Mouse (Mus musculus): ENCODE measurements around the gene Klhl2. TPM values are rescaled to one million over a fixed set of nuclear protein-coding genes. Genes with fewer than 3 reads are reported as not detected.

The Klhl2 gene
- polyA plus RNA-seq, 1 experiment from 2014 or later: 33.8 TPM

DNA sequence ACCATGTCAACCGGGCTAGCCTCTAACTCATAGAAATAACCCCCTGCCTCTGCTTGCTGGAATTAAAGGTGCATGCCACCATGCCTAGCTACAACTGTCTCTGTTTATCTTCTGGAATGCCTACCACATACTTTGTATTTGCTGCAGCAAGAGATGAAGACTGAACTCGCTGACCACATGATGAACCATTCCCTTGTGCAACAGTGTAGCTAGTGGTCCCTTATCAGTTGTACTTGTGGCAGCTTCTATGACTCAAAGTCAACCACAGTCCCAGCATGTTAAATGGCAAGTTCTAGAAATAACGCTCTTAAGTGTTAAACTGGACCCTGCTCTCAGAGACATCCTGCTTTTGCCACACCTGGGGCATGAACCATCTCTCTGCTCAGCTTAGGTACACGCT lies 28.9 kb downstream of the Klhl2 start:
- Histone ChIP-seq H3K4me1 (replicated peaks; ENCODE audit: control insufficient read depth, insufficient read depth, low read length) (no peaks in the 10 kb centered on the region), H3K27me3 (ENCODE audit: control insufficient read depth, insufficient read depth, low read length) (no peaks in the 10 kb centered on the region), H3K9ac (no peak overlapping the region), H3K4me2 (replicated peaks) (no peak overlapping the region), H3K36me3 (replicated peaks; ENCODE audit: control insufficient read depth, insufficient read depth) (peaks cover 21% of the 10 kb centered on the region), H3K9me3 (ENCODE audit: control insufficient read depth, low read length) (no peaks in the 10 kb centered on the region), H3K27ac (no peak overlapping the region), H3K4me3 (replicated peaks; ENCODE audit: low read length) (no peak overlapping the region)
- DNase-seq (ENCODE audit: low spot score) (no peak), ATAC-seq (ENCODE audit: low FRiP score) (no peak)
- WGBS: over 99% methylated on average over 4 of the region's 4 CpGs

DNA sequence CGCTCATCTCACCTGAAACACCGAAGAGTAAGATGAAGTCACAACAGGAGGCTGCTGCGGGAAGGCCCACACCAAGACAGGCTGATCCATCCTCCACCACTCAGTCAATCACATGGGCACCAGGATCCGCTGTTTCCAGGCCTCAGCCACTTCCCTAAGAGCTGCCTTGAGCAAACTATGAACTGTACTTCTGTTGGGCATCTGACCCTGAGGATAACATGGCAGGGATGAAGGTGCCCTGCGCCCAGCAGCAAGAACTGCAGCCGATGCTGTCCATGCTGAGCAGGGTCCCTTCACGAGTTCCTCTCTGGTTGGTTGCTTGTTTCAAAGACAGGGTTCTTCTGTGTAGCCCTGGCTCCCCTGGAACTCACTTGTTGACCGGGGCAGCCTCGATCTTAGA lies 38.0 kb downstream of the Klhl2 start:
- WGBS: 98% methylated on average over 9 of the region's 9 CpGs
- no peak overlapping the region for H3K4me3 ChIP-seq (replicated peaks; ENCODE audit: low read length)
- H3K4me1 ChIP-seq (replicated peaks; ENCODE audit: control insufficient read depth, insufficient read depth, low read length): no peaks in the 10 kb centered on the region
- H3K36me3 ChIP-seq (replicated peaks; ENCODE audit: control insufficient read depth, insufficient read depth): peaks cover 12% of the 10 kb centered on the region
- no peak for ATAC-seq (ENCODE audit: low FRiP score)
- no peak overlapping the region for H3K27ac ChIP-seq
- no peak overlapping the region for H3K9ac ChIP-seq
- H3K27me3 ChIP-seq (ENCODE audit: control insufficient read depth, insufficient read depth, low read length): no peaks in the 10 kb centered on the region
- no peak overlapping the region for H3K4me2 ChIP-seq (replicated peaks)
- DNase-seq (ENCODE audit: low spot score): no peak
- no peaks in the 10 kb centered on the region for H3K9me3 ChIP-seq (ENCODE audit: control insufficient read depth, low read length)

DNA sequence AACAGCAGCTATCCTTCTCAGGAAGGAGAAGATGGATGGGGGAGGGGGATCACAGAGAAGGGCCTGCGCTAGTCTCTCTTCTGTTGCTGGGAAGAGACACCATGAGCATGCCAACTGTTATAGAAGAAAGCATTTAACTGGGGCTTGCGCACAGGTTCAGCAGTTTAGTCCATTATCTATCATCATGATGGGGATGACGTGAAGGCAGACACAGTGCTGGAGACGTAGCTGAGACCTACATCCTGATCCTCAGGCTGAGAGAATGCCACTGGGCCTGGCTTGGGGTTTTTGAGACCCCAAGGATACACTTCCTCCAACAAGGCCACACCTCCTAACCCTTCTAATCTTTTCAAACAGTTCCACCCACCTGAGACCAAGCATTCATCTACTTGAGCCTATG lies 38.7 kb downstream of the Klhl2 start:
- Histone ChIP-seq H3K4me1 (replicated peaks; ENCODE audit: control insufficient read depth, insufficient read depth, low read length) (no peaks in the 10 kb centered on the region), H3K27ac (no peak overlapping the region), H3K9ac (no peak overlapping the region), H3K4me3 (replicated peaks; ENCODE audit: low read length) (no peak overlapping the region), H3K36me3 (replicated peaks; ENCODE audit: control insufficient read depth, insufficient read depth) (peaks cover 12% of the 10 kb centered on the region), H3K4me2 (replicated peaks) (no peak overlapping the region), H3K27me3 (ENCODE audit: control insufficient read depth, insufficient read depth, low read length) (no peaks in the 10 kb centered on the region), H3K9me3 (ENCODE audit: control insufficient read depth, low read length) (no peaks in the 10 kb centered on the region)
- DNase-seq (ENCODE audit: low spot score) (no peak), ATAC-seq (ENCODE audit: low FRiP score) (no peak)
- 70% methylated on average over 4 of the region's 4 CpGs for WGBS

DNA sequence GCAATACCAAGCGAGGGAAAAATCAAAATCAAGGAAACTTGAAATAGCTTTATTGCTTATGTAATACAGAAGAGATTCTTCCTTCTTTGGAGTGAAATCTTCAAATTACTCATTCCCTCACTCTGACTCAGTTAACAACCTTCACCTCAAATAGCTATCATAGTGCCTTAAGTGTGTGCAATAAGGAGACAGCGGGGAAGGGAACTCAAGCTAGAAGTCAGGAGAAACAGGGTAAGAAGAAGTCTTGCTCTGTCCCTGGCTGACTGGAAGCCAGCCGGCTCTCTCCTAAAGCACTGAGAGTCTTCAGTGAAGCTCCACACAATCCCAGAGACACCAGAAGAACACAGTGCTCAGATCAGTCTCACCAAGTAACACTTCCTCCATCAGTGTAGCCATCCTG lies 43.3 kb downstream of the Klhl2 start:
- Histone ChIP-seq H3K9ac (no peak overlapping the region), H3K4me3 (replicated peaks; ENCODE audit: low read length) (no peak overlapping the region), H3K36me3 (replicated peaks; ENCODE audit: control insufficient read depth, insufficient read depth) (peaks cover 11% of the 10 kb centered on the region), H3K4me1 (replicated peaks; ENCODE audit: control insufficient read depth, insufficient read depth, low read length) (no peaks in the 10 kb centered on the region), H3K4me2 (replicated peaks) (no peak overlapping the region), H3K27ac (no peak overlapping the region), H3K27me3 (ENCODE audit: control insufficient read depth, insufficient read depth, low read length) (no peaks in the 10 kb centered on the region), H3K9me3 (ENCODE audit: control insufficient read depth, low read length) (no peaks in the 10 kb centered on the region)
- 97% methylated on average over 3 of the region's 3 CpGs for WGBS
- no peak for ATAC-seq (ENCODE audit: low FRiP score)
- DNase-seq (ENCODE audit: low spot score): no peak

DNA sequence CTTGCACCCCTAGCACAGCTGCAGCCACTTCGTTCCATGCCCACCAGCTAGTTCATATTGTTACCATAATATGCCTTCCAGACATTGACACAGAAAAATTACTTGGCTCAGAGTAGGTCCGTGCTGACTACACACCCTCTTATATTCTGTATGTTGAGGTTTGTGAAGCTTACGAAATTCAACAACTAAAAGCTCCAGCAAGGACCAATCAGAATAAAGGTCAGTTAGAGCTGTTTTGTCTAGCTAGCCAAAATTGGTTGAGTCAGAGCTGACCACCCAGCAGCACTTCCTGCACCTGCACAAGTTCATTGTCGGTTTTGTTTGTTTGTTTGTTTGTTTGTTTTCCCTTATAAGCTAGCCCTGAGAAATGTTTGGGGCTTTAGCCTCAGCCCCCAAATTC lies 44.8 kb downstream of the Klhl2 start:
- no peaks in the 10 kb centered on the region for H3K36me3 ChIP-seq (replicated peaks; ENCODE audit: control insufficient read depth, insufficient read depth)
- H3K9me3 ChIP-seq (ENCODE audit: control insufficient read depth, low read length): no peaks in the 10 kb centered on the region
- DNase-seq (ENCODE audit: low spot score) (no peak), ATAC-seq (ENCODE audit: low FRiP score) (no peak)
- H3K9ac ChIP-seq: no peak overlapping the region
- 83% methylated on average over 4 of the region's 4 CpGs for WGBS
- H3K27ac ChIP-seq: no peak overlapping the region
- no peaks in the 10 kb centered on the region for H3K4me1 ChIP-seq (replicated peaks; ENCODE audit: control insufficient read depth, insufficient read depth, low read length)
- H3K4me2 ChIP-seq (replicated peaks): no peak overlapping the region
- H3K4me3 ChIP-seq (replicated peaks; ENCODE audit: low read length): no peak overlapping the region
- H3K27me3 ChIP-seq (ENCODE audit: control insufficient read depth, insufficient read depth, low read length): no peaks in the 10 kb centered on the region

DNA sequence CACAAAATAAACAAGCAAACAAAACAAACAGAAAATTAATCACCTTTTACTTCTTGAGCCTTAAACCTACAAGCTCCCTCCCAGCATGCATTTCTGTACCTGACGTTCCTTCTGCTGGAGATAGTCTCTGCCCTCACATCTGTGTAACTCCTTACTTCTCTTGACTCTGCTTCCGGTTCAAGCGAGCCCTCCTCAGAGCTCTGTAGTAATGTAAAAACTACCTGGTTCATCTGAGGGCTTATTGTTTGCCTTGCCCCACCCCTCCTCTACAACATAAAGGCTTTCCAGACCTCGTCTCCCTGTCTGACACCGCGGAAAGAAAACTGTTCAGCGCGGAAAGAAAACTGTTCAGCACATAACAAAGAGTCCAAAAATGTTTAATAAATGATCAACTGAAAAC lies 50.5 kb downstream of the Klhl2 start:
- no peak overlapping the region for H3K4me2 ChIP-seq (replicated peaks)

DNA sequence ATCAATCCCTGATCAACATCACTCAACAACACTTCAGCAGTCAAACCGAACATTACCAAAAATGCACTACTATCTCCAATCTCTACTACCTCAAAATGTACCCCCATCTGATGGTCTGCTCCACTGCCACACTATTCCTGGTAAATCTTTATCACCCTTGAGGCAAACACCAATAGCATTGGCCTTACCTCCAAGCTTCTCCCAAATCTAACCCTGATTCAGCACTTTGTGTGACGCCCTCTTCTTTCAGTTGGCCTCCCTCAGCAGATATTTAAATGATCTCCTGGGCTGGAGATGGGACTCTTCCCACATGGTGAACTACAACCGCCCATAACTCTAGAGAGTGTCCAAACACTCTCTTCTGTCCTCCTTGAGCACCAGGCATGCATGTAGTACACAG lies 51.3 kb downstream of the Klhl2 start:
- 89% methylated on average over 3 of the region's 3 CpGs for WGBS
- H3K9me3 ChIP-seq (ENCODE audit: control insufficient read depth, low read length): no peaks in the 10 kb centered on the region
- H3K4me1 ChIP-seq (replicated peaks; ENCODE audit: control insufficient read depth, insufficient read depth, low read length): peaks cover 13% of the 10 kb centered on the region; the same call in 1 of the 2 replicates
- no peak overlapping the region for H3K27ac ChIP-seq
- H3K36me3 ChIP-seq (replicated peaks; ENCODE audit: control insufficient read depth, insufficient read depth): no peaks in the 10 kb centered on the region
- H3K27me3 ChIP-seq (ENCODE audit: control insufficient read depth, insufficient read depth, low read length): no peaks in the 10 kb centered on the region
- no peak overlapping the region for H3K9ac ChIP-seq
- ATAC-seq (ENCODE audit: low FRiP score): no peak
- no peak overlapping the region for H3K4me2 ChIP-seq (replicated peaks)
- H3K4me3 ChIP-seq (replicated peaks; ENCODE audit: low read length): no peak overlapping the region
- DNase-seq (ENCODE audit: low spot score): no peak

More for the DNA sequence above, 50.5 kb downstream of the Klhl2 start:
- Histone ChIP-seq H3K9me3 (ENCODE audit: control insufficient read depth, low read length) (no peaks in the 10 kb centered on the region), H3K9ac (no peak overlapping the region), H3K4me1 (replicated peaks; ENCODE audit: control insufficient read depth, insufficient read depth, low read length) (peaks cover 13% of the 10 kb centered on the region; the same call in 1 of the 2 replicates), H3K27ac (no peak overlapping the region), H3K27me3 (ENCODE audit: control insufficient read depth, insufficient read depth, low read length) (no peaks in the 10 kb centered on the region), H3K4me3 (replicated peaks; ENCODE audit: low read length) (no peak overlapping the region), H3K36me3 (replicated peaks; ENCODE audit: control insufficient read depth, insufficient read depth) (no peaks in the 10 kb centered on the region)
- 87% methylated on average over 8 of the region's 8 CpGs for WGBS
- ATAC-seq (ENCODE audit: low FRiP score) (no peak), DNase-seq (ENCODE audit: low spot score) (no peak)

DNA sequence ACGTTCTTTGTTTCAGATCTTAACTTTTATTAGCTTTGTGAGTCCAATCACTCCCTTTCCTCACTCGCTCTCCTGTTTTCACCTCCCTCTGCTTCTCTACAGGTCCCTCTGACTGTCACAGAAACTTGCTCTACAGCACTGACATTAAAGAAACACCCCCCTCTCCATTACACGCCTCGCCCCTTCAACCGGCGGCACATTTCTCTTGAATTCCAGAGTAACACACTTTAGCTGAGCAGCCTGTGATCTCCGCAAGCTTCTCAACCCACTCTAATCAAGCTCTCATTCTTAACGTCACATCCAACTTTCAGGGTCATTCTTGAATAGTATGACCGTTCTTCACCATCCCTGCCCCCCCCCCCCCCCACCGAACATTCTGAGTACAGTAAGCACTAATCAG lies 52.1 kb downstream of the Klhl2 start:
- DNase-seq (ENCODE audit: low spot score): no peak
- Histone ChIP-seq H3K4me3 (replicated peaks; ENCODE audit: low read length) (no peak overlapping the region), H3K9me3 (ENCODE audit: control insufficient read depth, low read length) (no peaks in the 10 kb centered on the region), H3K4me1 (replicated peaks; ENCODE audit: control insufficient read depth, insufficient read depth, low read length) (peaks cover 13% of the 10 kb centered on the region; the same call in 1 of the 2 replicates), H3K27ac (no peak overlapping the region), H3K9ac (no peak overlapping the region), H3K27me3 (ENCODE audit: control insufficient read depth, insufficient read depth, low read length) (no peaks in the 10 kb centered on the region), H3K36me3 (replicated peaks; ENCODE audit: control insufficient read depth, insufficient read depth) (no peaks in the 10 kb centered on the region), H3K4me2 (replicated peaks) (no peak overlapping the region)
- 91% methylated on average over 10 of the region's 10 CpGs for WGBS
- ATAC-seq (ENCODE audit: low FRiP score): no peak

DNA sequence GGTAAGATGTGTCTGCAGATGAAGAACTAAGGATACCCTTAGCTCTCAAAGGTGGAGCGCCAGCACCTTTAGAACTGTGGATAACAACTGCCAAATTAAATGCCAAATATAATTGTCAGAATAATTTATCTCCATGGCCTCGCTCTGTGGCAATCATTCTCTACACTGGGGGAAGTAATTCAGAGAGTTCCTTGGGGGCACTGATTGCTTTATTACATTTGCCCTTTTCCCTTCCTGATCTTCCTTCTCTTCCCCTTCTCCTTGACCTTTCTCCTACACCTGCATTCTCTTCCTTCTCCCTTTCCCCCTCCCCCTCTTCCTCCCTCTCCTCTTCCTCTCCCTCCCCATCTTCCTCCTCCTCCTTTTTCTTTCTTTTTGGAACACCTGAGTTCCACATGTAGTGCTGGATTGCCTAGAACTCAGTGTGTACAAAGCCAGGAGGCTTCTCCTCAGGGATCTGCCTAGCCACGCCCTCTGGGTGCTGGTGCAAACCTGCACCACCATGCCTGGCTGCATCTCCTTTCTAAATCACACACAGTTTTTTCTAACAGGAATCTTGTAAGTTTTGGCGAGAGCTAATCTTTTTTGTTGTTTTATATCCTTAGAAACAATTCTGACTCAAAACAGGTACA lies 58.5 kb downstream of the Klhl2 start:
- WGBS: 83% methylated on average over 4 of the region's 4 CpGs
- no peaks in the 10 kb centered on the region for H3K27me3 ChIP-seq (ENCODE audit: control insufficient read depth, insufficient read depth, low read length)
- peaks cover 19% of the 10 kb centered on the region; the same call in 1 of the 2 replicates for H3K4me1 ChIP-seq (replicated peaks; ENCODE audit: control insufficient read depth, insufficient read depth, low read length)
- ATAC-seq (ENCODE audit: low FRiP score) (no peak), DNase-seq (ENCODE audit: low spot score) (no peak)
- H3K27ac ChIP-seq: no peak overlapping the region
- H3K4me2 ChIP-seq (replicated peaks): no peak overlapping the region
- no peaks in the 10 kb centered on the region for H3K9me3 ChIP-seq (ENCODE audit: control insufficient read depth, low read length)
- no peaks in the 10 kb centered on the region for H3K36me3 ChIP-seq (replicated peaks; ENCODE audit: control insufficient read depth, insufficient read depth)
- no peak overlapping the region for H3K4me3 ChIP-seq (replicated peaks; ENCODE audit: low read length)
- no peak overlapping the region for H3K9ac ChIP-seq

DNA sequence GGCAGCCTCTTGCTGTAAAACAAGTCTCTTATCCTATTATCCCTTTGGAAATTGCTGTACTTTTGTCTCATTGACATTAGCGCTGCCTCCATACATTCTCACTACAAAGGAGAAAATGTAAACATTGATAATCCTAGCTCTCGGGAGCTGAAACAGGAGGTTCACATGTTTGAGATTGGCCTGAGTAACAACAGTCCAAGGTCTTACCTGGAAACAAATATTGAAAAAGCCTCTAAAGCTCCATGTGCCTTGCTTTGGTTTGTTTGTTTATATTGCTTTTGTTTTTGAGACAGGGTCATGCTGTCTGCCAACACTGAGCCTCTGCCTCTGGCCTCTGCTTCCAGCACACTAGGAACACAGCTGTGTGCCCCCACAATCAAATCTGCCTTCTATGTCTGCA lies 59.4 kb downstream of the Klhl2 start:
- 64% methylated on average over 2 of the region's 2 CpGs for WGBS
- peaks cover 18% of the 10 kb centered on the region; the same call in 1 of the 2 replicates for H3K4me1 ChIP-seq (replicated peaks; ENCODE audit: control insufficient read depth, insufficient read depth, low read length)
- H3K4me3 ChIP-seq (replicated peaks; ENCODE audit: low read length): no peak overlapping the region
- H3K4me2 ChIP-seq (replicated peaks): no peak overlapping the region
- DNase-seq (ENCODE audit: low spot score) (no peak), ATAC-seq (ENCODE audit: low FRiP score) (no peak)
- H3K9ac ChIP-seq: no peak overlapping the region
- H3K9me3 ChIP-seq (ENCODE audit: control insufficient read depth, low read length): no peaks in the 10 kb centered on the region
- H3K36me3 ChIP-seq (replicated peaks; ENCODE audit: control insufficient read depth, insufficient read depth): no peaks in the 10 kb centered on the region
- no peak overlapping the region for H3K27ac ChIP-seq
- no peaks in the 10 kb centered on the region for H3K27me3 ChIP-seq (ENCODE audit: control insufficient read depth, insufficient read depth, low read length)

Measured in hindbrain, embryonic 14.5 days (tissue).